Mouse (Mus musculus) mouse trophoblast stem cell (cell line): ENCODE measurements at regions not wholly inside any gene's neighbourhood (a gene's known extent, or its start where the extent isn't known, plus 50 kb on each side); places are given as distances from the start of the nearest gene placed in this dataset.

Experiments
- in situ Hi-C, 2 experiments: fragments of 300-500 bp; cut with MseI, MboI; formaldehyde crosslinking; loops; 2 replicates in 1 of 2; 3 replicates in 1 of 2; pipeline ENCODE4 v1.15.1; 2025

DNA sequence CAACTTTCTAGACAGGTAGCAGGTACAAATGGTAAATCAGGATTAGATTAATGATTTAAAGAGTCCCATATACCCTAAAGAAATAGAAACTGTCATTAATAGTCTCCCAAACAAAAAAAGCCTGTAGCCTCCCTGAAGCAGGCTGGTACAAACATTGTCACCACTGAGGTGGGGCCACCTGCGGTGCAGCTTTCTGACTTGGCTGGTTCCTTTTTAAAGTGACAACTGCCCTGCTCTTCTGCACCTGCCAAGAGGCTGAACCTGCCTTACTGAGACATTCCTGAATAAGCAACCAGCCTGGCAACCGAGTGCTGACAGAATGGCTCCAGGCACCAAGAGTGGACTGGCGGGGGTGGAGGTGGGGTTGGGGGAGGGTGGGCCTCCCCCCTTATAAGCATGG is 687.0 kb upstream of the Vrk2 start:
- in situ Hi-C loops: no loop called here

DNA sequence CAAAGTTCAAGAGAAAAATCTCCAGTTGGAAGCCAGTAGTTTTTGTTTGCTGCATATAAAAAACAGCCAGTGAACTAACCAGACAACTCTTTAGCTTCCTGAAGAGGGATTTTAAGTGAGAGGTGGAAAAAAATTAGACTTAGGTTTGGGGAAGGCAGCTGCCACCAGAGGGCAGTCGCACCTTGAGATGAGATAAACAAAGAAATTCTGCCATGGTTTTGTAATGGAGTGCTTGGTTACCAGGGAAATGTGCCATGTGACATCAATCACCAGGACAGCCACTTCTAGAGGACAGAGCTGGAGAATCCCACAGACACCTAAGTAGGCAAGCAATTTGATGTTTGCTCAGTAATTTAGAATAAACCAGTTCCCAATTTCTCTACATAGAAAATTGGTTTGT is 670.5 kb upstream of the Vrk2 start:
- in situ Hi-C loops: no loop called here

DNA sequence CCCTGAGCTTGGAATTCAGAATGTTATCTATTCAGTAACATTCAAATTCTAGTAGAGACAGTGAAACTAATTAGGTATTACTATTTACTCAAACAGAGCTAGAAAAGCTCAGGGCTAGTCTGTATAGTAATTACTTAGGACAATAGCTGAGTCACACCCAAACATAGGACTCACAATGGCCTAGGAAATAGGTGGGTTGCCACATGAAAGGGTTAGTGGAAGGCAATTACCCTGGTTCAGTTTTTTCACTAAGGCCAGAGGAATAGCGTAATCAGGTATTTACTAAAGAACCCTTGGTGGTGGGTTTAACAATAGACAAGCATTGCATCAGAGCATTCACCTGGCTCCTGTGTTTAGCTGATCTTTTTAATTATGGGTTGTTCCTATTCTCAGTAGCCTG is 664.7 kb upstream of the Vrk2 start:
- in situ Hi-C loops: no loop called here

DNA sequence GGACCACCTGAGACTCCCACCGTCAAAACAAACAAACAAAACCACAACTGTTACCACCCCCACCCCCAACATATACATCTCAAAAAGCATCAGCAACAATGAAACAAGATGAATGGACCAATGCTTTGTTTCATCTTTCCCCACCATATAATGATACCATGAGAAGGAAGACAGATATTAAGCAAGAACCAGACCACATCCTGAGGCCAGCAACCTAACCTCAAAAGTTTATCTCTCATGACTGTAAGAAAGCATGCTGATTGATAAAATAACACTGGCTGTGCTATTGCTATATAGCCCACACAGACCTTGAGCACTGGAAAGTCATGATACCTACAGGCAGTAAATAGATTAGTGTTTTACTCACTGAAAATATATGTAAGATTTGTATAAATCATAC is 642.1 kb upstream of the Vrk2 start:
- in situ Hi-C loops: no loop called here

DNA sequence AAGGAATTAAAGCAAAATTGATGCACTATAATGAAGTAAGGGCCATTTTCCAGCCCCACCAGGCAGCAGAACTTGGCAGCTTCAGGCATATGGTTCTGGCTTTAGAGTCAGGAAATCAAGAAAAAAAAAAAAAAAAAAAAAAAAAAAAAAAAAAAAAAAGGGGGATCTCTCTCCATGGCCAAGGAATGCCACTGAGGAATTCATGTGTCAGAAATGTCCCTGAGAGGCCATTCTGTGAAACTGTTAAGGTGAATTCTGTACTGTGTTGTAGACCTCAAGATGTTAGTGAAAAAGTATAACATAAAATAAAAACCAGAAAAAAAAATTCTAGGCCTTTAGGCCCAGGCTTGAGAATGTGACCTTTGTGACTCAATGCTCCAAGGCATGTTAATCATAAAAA is 632.7 kb upstream of the Vrk2 start:
- in situ Hi-C loops: no loop called here

DNA sequence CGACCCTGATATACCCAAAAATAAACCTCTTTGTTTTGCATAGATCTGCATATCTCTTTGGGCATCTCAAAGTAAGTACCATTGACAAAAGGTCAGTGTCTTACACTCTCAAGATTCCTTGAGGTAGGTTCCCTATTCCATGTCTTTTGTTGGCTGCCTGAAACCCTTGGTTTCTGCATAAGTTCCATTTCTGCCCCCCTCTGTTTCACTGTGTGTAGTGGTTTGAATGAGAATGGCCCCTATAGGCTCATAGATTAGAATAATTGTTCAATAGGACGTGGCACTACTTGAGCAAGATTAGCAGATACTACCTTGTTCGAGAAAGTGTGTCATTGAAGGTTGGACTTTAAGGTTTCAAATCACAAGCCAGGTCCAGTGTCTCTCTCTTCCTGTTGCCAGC is 628.6 kb upstream of the Vrk2 start:
- in situ Hi-C loops: loop anchor here (25.0 kb wide), 1 partner anchor 1365 kb away; the partner anchor contains the start of gene Ccdc85a (in 2 of the 2)

DNA sequence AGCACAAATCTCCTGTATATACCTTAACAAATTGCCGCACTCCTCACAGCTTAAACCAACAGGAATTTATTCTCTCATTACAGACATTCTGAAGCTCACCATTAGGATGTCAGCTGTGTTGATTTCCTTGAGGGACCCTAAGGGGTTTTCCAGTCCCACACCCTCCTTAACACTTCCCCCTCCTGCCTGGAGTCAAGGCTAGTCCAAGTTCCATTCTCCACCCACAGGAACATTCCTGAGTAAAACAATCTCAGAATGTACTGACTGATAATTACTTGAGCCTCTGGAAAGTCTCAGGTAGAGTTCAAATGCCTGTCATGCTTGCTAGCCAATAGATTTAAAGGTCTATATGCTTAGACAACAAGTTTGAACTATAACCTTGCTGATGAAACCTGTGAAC is 628.2 kb upstream of the Vrk2 start:
- in situ Hi-C loops: loop anchor here (25.0 kb wide), 1 partner anchor 1365 kb away; the partner anchor contains the start of gene Ccdc85a (in 2 of the 2)

DNA sequence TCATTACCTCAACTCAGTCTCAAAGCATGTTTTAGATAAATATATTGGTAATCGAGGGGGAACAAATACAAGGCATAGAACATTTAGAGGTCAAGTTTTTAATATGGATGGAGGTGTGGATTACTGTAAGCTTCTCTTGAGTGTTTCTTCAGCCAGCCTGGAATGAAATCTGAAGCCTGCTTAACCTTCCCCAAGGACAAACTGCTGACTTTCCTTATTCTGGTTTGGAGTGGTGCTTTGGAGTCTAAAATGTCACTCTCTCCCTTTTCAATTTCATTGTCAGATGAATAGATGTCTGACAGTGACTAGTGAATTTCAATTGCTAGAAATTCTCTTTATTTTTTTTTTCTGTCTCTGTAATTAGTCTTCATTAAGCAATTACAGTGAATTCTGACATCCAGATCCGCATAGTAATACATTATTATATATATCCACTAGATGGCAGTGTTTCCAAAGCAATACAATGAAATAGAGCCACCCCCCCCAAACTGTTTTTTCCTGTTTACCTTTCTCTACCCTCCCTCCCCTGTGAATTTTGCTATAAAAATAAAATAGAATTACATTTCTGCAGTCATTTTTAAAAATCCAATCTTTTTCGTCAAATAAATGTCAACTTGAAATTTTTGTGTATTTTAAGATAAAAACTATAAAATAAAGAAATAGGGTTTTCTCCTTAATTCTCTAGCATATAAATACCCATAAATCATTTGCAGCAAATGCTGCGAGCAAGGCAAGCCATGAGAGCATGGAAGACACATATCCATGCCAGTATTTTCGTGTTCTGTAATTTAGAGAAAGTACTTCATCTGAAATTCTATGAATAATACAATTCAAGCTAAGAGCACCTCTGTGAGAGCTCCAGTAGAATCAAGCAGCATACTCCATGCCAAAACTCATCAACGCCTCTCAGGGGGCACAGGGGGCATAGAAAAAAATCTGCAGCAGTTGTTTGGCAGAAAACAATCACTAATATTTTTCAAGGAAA is 626.2 kb upstream of the Vrk2 start:
- in situ Hi-C loops: loop anchor here (25.0 kb wide), 1 partner anchor 1367 kb away; the partner anchor contains the start of gene Ccdc85a (in 2 of the 2)

DNA sequence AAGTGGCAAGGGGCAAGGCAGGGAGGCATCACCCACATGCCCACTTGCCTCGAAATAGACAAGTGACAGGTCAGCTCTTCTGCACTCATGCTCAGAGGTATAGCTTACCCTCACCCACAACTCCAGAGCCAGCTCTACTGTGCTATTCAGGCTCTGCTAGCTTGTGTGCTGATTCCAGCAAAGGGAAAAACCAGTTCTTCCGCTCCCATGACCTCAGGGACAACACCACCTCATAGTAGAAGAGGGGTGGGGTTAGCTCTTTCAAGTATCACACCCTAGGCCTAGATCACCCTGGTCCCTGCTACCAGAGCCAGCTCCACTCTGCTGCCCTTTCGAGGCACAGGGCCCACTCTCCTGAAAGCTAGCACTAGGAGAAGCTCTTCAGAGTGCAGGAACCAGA is 622.0 kb upstream of the Vrk2 start:
- in situ Hi-C loops: loop anchor here (25.0 kb wide), 1 partner anchor 1372 kb away; the partner anchor contains the start of gene Ccdc85a (in 2 of the 2)

DNA sequence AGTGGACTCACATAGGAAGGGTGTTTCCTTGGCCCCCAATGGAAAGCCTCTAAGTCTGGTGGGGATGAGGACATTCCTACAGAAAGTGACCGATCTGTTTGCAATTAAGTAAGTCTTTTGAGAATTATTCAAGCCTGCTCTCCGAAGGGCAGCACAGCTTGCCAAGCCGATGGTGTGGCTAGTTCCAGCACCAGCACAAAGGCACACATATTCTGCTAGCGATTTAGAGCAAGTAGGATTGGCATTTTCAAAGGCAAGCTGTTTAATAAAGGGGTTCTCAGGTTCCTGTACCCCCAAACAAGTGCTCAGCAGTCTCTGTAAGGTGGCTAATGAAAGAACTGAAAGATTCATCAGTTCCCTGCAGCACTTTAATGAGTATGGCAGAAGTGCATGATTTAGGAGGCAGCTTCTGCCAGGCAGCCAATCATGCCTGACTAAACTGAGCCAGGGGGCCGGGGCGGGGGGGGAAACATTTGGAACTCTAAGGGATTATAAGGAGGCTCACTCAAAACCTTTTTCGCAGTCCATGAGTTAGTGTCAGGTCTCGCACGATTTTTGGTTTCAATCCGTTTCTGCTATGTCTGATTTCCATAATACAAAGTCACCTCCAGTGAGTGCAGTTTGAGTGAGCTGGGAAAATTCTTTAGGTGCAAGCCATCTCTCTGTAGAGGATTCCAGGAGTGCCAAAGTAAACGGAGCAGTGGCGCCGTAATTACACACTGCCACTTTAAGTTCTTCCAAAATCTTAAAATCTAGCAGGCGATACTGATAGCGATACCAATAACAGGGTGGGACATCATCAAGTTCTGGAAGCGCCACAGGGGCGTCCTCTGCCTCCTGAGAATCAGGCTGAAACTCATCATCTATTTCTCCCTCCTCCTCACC is 609.8 kb upstream of the Vrk2 start:
- in situ Hi-C loops: loop anchor here (25.0 kb wide), 1 partner anchor 1384 kb away; the partner anchor contains the start of gene Ccdc85a (in 2 of the 2)

DNA sequence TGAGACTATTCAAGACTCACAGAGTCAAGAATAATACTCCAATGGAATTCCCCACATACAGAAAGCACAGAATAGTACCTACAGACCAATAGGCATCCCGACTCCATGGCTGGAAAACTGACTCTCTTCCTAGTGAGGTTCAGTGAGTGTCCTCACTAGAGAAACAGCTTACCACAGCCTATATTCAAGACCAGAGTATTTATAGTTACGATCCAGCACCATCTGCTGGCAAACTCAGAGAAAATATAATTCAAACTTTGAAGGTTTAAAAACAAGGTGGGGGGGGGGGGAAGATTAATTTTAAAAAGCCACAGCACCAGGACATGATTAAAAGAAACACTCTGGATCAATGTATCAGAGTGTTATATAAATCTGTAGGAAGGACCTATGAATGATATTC is 590.2 kb upstream of the Vrk2 start:
- in situ Hi-C loops: no loop called here

DNA sequence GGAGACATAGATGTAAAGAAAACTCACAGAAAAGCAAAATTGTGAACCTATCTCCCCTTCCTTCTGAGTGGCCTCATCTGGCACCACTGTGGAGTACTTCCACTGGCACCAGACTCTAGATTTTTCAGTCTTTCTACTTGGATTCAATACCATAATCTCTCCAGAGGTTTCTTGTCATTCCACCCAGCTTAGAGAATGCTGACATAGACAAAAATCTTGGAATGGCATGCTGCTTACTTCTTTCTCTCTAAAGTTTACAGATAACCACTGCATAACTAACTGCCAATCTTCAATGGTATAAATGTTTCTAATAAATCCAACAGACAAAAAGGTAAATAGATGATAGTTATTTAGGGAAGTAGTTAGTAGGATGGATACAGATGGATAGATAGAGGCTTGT is 589.6 kb upstream of the Vrk2 start:
- in situ Hi-C loops: no loop called here

DNA sequence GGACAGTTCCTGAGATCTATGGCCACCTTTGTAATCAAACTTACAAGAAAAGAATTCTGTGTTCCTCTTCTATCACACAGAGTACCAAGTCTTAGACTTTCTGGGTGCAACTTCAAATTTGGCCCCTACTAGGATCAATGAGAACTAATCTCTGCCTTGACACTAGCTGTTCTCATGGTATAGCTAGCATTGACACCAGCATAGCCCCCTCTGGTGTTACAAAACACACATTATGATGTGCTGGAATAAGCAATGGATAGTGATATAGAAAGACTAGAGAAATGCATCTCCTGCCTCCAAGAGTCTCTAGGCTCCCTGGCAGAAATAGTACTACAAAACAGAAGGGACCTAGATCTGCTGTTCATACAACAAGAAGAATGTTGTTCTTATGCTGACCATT is 566.6 kb upstream of the Vrk2 start:
- in situ Hi-C loops: no loop called here
